Mouse (Mus musculus) adrenal gland, adult 18-20 months (tissue): ENCODE data around the gene Mrpl14. TPM values are rescaled to one million over a fixed set of nuclear protein-coding genes. Genes with fewer than 3 reads are reported as not detected.

ENCODE experiments used
- DNase-seq, 2 experiments: peaks; one replicate each; pipeline ENCODE4 v3.0.0; 2021 to 2022; ENCODE audit warnings: low spot score in 2 of 2
- total RNA-seq, 2 experiments: library from RNA; stranded (reverse); gene quantifications; 1 replicate in 1 of 2; 2 replicates in 1 of 2; pipeline ENCODE4 v1.2.3; 2021

Mrpl14 gene
- total RNA-seq, 2 experiments from 2014 or later = 104 to 109 TPM

- peak; percentile 62 to 66 for DNase-seq
These were observed 32.2 kb downstream of the Mrpl14 start for GRCm38 (mm10) chr17:45718323-45718722.

- DNase-seq = peak; percentile 76 to 80
These were observed 37.8 kb downstream of the Mrpl14 start for GRCm38 (mm10) chr17:45723732-45724573.

- DNase-seq = no peak
These were observed 38.4 kb downstream of the Mrpl14 start for GRCm38 (mm10) chr17:45724574-45724921.

- no peak for DNase-seq
These were observed 40.1 kb downstream of the Mrpl14 start for GRCm38 (mm10) chr17:45726249-45726648.

- no peak for DNase-seq
These were observed 41.4 kb downstream of the Mrpl14 start for GRCm38 (mm10) chr17:45727481-45727880.

GRCm38 (mm10) chr17:45727983-45728723 is 42.0 kb downstream of the Mrpl14 start:
- no peak for DNase-seq

GRCm38 (mm10) chr17:45729387-45729786 is 43.3 kb downstream of the Mrpl14 start:
- DNase-seq = no peak

- no peak for DNase-seq
These were observed 44.6 kb downstream of the Mrpl14 start for GRCm38 (mm10) chr17:45730696-45731095.

GRCm38 (mm10) chr17:45731172-45731864 is 45.2 kb downstream of the Mrpl14 start:
- peak; percentile 81 to 85 for DNase-seq

- DNase-seq = no peak
These were observed 47.1 kb downstream of the Mrpl14 start for GRCm38 (mm10) chr17:45733038-45733734.

- peak; percentile 67 to 69 for DNase-seq
These were observed 47.7 kb downstream of the Mrpl14 start, which contains the start of gene 1600014C23Rik for GRCm38 (mm10) chr17:45733735-45734301. Gene 1600014C23Rik (minus strand): TSS chr17:45733844.

- DNase-seq = no peak
These were observed 48.2 kb downstream of the Mrpl14 start for GRCm38 (mm10) chr17:45734333-45734732.

GRCm38 (mm10) chr17:45734881-45735280 is 48.8 kb downstream of the Mrpl14 start:
- DNase-seq = no peak

GRCm38 (mm10) chr17:45735382-45736310 is 49.5 kb downstream of the Mrpl14 start:
- peak; percentile 83 to 88 for DNase-seq

- peak; percentile 72 to 77 for DNase-seq
These were observed 50.4 kb downstream of the Mrpl14 start for GRCm38 (mm10) chr17:45736311-45737077.

GRCm38 (mm10) chr17:45737078-45737601 is 51.0 kb downstream of the Mrpl14 start:
- DNase-seq = no peak

GRCm38 (mm10) chr17:45742371-45743147 is 56.4 kb downstream of the Mrpl14 start:
- DNase-seq = no peak

GRCm38 (mm10) chr17:45745629-45746028 is 59.5 kb downstream of the Mrpl14 start:
- no peak for DNase-seq
